Mouse (Mus musculus) erythroblast, embryonic 14.5 days (primary cell): ENCODE data around the gene Coro2b. TPM values are rescaled to one million over a fixed set of nuclear protein-coding genes. Genes with fewer than 3 reads are reported as not detected.

ENCODE experiments used
- H3K27me3 ChIP-seq: 2 replicates; pipeline ENCODE4 v1.6.1; 2012; ENCODE audit warnings: inconsistent platforms; ENCODE audit not compliant: control insufficient read depth
- H3K36me3 ChIP-seq: 2 replicates; pipeline ENCODE4 v1.6.1; 2012; ENCODE audit warnings: mild to moderate bottlenecking, inconsistent platforms; ENCODE audit not compliant: control insufficient read depth
- H3K4me1 ChIP-seq: 2 replicates; pipeline ENCODE4 v1.6.1; 2012; ENCODE audit warnings: inconsistent platforms; ENCODE audit not compliant: control insufficient read depth
- H3K4me3 ChIP-seq: replicated peaks from 2 replicates; pipeline ENCODE3; 2012; ENCODE audit warnings: moderate library complexity, mild to moderate bottlenecking, inconsistent platforms
- H3K9me3 ChIP-seq: 2 replicates; pipeline ENCODE4 v1.6.1; 2012; ENCODE audit warnings: low read length, inconsistent platforms, mixed read lengths; ENCODE audit not compliant: control insufficient read depth
- GATA1 ChIP-seq: IDR thresholded peaks from 2 replicates; pipeline ENCODE4 v1.6.1; 2012; ENCODE audit warnings: low read length, inconsistent platforms, mixed read lengths
- TAL1 ChIP-seq: IDR thresholded peaks from 3 replicates; pipeline ENCODE4 v1.6.1; 2012; ENCODE audit warnings: low read length, inconsistent platforms, mixed read lengths
- polyA plus RNA-seq: library from polyadenylated mRNA; stranded (reverse); fragments of >175 nt; gene quantifications from 2 replicates; pipeline ENCODE4 v1.2.3, GENCODE M21; 2012

Gene Coro2b
- polyA plus RNA-seq, 1 experiment: not detected

- peaks cover 2% of the 10 kb centered on the region; the same call in 1 of the 2 replicates for H3K4me1 ChIP-seq
- TF ChIP-seq TAL1: no peak
- TF ChIP-seq GATA1: no peak
- H3K9me3 ChIP-seq: no peaks in the 10 kb centered on the region
- no peaks in the 10 kb centered on the region for H3K27me3 ChIP-seq
- no peak overlapping the region for H3K4me3 ChIP-seq
- H3K36me3 ChIP-seq: no peaks in the 10 kb centered on the region
Observed at GRCm38 (mm10) chr9:62426021-62426420, 110.8 kb downstream of the Coro2b start.

GRCm38 (mm10) chr9:62425265-62425664, 111.6 kb downstream of the Coro2b start:
- H3K9me3 ChIP-seq: no peaks in the 10 kb centered on the region
- TF ChIP-seq GATA1 (no peak), TAL1 (no peak)
- no peaks in the 10 kb centered on the region for H3K27me3 ChIP-seq
- H3K4me1 ChIP-seq: peaks cover 7% of the 10 kb centered on the region
- H3K36me3 ChIP-seq: no peaks in the 10 kb centered on the region
- no peak overlapping the region for H3K4me3 ChIP-seq

- no peak overlapping the region for H3K4me3 ChIP-seq
- H3K4me1 ChIP-seq: peaks cover 7% of the 10 kb centered on the region
- H3K9me3 ChIP-seq: peaks cover 3% of the 10 kb centered on the region
- no peaks in the 10 kb centered on the region for H3K36me3 ChIP-seq
- TF ChIP-seq TAL1: no peak
- no peak for TF ChIP-seq GATA1
- H3K27me3 ChIP-seq: no peaks in the 10 kb centered on the region
Observed at GRCm38 (mm10) chr9:62423871-62424270, 113.0 kb downstream of the Coro2b start.

- Histone ChIP-seq H3K36me3 (no peaks in the 10 kb centered on the region), H3K27me3 (no peaks in the 10 kb centered on the region), H3K4me3 (no peak overlapping the region), H3K4me1 (peaks cover 7% of the 10 kb centered on the region), H3K9me3 (peaks cover 7% of the 10 kb centered on the region)
- TF ChIP-seq TAL1 (no peak), GATA1 (no peak)
Observed at GRCm38 (mm10) chr9:62422926-62423325, 113.9 kb downstream of the Coro2b start.

GRCm38 (mm10) chr9:62421911-62422310, 114.9 kb downstream of the Coro2b start:
- H3K36me3 ChIP-seq: no peaks in the 10 kb centered on the region
- peaks cover 7% of the 10 kb centered on the region for H3K9me3 ChIP-seq
- no peaks in the 10 kb centered on the region for H3K27me3 ChIP-seq
- H3K4me1 ChIP-seq: peaks cover 7% of the 10 kb centered on the region
- H3K4me3 ChIP-seq: no peak overlapping the region
- TF ChIP-seq GATA1: no peak

GRCm38 (mm10) chr9:62421027-62421426, 115.8 kb downstream of the Coro2b start:
- H3K9me3 ChIP-seq: peaks cover 7% of the 10 kb centered on the region
- peaks cover 7% of the 10 kb centered on the region for H3K4me1 ChIP-seq
- H3K36me3 ChIP-seq: no peaks in the 10 kb centered on the region
- H3K4me3 ChIP-seq: no peak overlapping the region
- no peak for TF ChIP-seq GATA1
- TF ChIP-seq TAL1: no peak
- H3K27me3 ChIP-seq: no peaks in the 10 kb centered on the region

GRCm38 (mm10) chr9:62420261-62420917, 116.5 kb downstream of the Coro2b start:
- Histone ChIP-seq H3K4me1 (peaks cover 7% of the 10 kb centered on the region), H3K27me3 (no peaks in the 10 kb centered on the region), H3K36me3 (no peaks in the 10 kb centered on the region), H3K4me3 (no peak overlapping the region), H3K9me3 (peaks cover 7% of the 10 kb centered on the region)
- TF ChIP-seq TAL1: no peak
- no peak for TF ChIP-seq GATA1

GRCm38 (mm10) chr9:62418742-62419141, 118.1 kb downstream of the Coro2b start:
- no peak for TF ChIP-seq GATA1
- TF ChIP-seq TAL1: no peak
- Histone ChIP-seq H3K4me3 (no peak overlapping the region), H3K36me3 (no peaks in the 10 kb centered on the region), H3K4me1 (peaks cover 14% of the 10 kb centered on the region), H3K27me3 (no peaks in the 10 kb centered on the region), H3K9me3 (peaks cover 7% of the 10 kb centered on the region)

GRCm38 (mm10) chr9:62407357-62408146, 129.3 kb downstream of the Coro2b start:
- peaks cover 16% of the 10 kb centered on the region for H3K9me3 ChIP-seq
- no peak for TF ChIP-seq GATA1
- TF ChIP-seq TAL1: no peak
- H3K27me3 ChIP-seq: no peaks in the 10 kb centered on the region
- H3K4me3 ChIP-seq: no peak overlapping the region
- H3K4me1 ChIP-seq: peaks cover 10% of the 10 kb centered on the region
- no peaks in the 10 kb centered on the region for H3K36me3 ChIP-seq
